Mouse (Mus musculus) lung, adult 2 months (tissue): ENCODE data around the gene Emilin1.

ENCODE experiments used
- CTCF ChIP-seq: fragments of 200-500 bp; IDR thresholded peaks from 2 replicates; pipeline ENCODE4 v1.5.1; 2011; ENCODE audit warnings: mild to moderate bottlenecking, low read length, control low read depth; ENCODE audit not compliant: insufficient read depth
- POLR2A ChIP-seq: fragments of 200-500 bp; IDR thresholded peaks from 2 replicates; pipeline ENCODE4 v1.6.1; 2011; ENCODE audit warnings: low read depth, mild to moderate bottlenecking, control low read depth, low read length, borderline replicate concordance; ENCODE audit errors: extremely low read depth

DNA sequence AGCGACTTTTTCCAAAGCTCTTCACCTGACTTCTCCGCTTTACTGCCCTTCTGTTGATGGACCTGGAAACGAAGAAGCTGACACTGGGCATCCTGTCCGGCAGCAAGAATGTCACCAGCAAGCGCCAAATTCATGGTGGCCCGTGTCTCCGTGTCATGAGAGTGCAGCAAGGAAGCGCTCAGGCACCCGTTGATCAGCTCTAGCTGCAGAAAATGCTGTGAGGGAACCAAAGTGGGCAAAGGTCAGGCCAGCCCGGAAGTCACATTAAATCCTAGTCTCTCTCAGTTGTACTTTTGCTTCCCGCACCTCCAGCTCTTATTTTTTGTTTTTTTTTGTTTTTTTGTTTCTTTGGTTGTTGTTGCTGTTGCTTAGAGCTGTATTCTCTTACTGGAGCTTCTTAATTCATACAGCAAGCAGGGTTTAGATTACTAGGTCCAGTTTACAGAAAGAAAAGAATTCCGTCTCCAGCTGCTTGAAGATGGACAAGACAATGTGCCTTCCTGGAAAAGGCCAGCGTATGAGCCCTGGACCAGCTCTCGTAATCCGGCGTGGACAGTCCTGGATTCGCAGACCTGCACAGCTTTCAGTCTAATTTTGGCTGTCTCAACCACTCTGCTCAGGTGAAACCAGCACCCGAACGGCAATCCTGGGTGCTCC lies 46.1 kb downstream of the Emilin1 start:
- TF ChIP-seq CTCF (no peak), POLR2A (no peak)
